Mouse (Mus musculus): ENCODE data around the gene Skil.
"Not testable (repeated sequence)": the region's sequence is repeated elsewhere in the genome, so short reads cannot be mapped to it uniquely, and the experiment has no call there.

The Skil gene

DNA sequence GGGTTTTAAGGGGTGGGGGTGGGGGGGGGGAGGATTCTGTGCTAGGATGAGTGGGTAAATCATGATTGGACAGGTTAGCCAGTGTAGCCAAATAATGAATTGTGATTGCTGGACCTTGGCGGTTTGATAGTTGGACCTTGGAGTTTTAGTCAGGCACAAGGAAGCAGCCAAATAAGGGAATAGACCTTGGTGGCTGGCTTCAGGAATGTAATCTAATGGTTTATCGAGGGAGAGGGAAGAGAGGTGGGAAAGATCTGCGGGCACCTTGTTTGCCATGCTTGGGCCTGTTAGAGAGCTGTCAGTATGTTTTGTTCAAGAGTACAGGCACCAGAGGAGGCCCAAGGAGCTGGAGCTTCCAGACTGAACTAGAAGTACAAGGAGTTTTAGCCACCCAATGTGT, 32.0 kb downstream of the Skil start:
- DNase-seq (ENCODE audit: low read depth, low spot score) = no peak

DNA sequence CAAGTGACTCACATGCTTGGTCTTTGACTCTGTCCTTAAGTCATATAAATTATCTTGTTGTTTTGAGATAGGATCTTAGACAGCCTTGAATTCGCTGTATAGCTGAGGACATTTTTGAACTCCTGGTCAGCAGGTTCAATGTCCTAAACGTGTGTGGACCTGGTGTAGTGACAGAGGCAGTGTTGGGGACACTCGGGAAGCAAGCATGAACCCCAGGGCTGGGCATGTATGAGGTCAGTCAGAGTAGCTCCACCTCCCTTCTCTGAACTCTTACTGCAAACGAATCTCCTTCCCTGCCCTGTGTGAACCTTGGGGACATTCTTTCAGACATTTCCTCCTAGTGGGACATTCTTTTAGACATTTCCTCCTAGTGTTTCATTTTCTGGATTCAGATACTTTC, 34.9 kb downstream of the Skil start:
- DNase-seq (ENCODE audit: low read depth, low spot score) = no peak

DNA sequence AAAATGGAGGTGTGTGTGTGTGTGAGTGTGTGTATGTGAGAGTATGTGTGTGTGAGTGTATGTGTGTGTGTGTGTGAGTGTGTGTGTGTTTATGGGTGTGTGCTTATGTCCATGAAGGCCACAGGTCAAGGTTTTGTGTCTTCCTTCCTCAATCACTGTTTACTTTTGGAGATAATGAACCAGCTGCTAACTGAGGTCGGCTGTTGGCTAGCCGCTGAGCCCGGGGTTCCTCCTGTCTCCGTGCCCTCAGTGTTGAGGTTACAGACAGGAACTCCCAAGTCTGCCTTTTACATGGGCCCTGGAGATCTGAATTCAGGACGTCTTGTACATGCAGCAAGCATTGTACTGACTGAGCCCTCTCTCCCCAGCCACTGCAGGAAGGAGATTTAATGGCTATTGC, 38.8 kb downstream of the Skil start:
- no peak for DNase-seq (ENCODE audit: low read depth, low spot score)

DNA sequence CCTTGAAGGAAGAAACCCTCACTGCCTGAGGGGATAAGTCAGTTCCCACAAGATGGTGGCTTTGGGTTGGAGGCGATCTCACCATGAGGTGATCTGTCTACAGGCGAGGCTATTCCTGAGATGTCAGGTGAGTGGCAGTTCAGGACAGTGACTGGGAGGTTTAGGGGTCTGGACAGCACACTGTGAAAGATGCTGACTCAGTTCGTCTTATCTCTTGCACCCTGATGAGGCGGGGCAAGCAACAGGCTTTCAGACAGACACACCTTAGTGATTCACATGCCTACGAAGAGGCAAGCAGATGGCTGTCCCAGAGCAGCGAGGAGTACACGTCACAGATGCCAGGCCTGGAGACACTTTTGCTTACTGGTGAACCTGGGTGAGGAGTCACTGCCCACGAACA, 39.4 kb downstream of the Skil start:
- DNase-seq (ENCODE audit: low read depth, low spot score) = no peak

DNA sequence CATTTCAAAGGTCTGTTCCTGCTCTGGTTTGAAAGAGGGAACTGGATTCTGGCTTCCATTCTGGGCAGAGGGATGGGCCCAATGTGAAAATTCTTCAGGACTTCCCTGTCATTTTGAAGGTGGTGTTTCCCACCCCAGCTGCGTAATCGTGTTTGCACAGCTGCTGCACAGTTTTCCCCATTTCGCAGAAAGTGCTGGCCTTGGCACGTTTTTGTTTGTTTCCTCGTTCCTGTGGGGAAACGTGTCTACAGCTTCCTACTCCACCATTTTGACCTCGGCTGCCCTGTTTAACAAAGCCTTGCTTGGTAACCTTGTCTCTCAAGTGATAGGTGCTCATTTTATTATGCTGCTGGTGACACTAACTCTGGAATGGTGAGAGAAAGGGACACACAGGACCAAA, 39.8 kb downstream of the Skil start:
- DNase-seq (ENCODE audit: low read depth, low spot score) = no peak

DNA sequence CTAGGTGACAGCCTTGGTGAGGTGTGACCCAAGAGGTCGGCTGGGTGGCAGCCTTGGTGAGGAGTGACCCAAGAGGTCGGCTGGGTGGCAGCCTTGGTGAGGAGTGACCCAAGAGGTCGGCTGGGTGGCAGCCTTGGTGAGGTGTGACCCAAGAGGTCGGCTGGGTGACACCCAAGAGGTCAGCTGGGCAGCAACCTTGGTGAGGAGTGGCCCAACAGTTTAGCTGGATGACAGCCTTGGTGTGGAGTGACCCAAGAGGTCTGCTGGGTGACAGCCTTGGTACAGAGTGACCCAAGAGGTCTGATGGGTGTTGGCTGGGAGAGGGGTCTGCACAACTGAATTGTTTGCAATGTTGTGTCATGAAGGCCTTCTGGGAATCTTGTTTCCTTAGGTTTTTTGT, 41.7 kb downstream of the Skil start:
- not testable (repeated sequence) for DNase-seq (ENCODE audit: low read depth, low spot score)

DNA sequence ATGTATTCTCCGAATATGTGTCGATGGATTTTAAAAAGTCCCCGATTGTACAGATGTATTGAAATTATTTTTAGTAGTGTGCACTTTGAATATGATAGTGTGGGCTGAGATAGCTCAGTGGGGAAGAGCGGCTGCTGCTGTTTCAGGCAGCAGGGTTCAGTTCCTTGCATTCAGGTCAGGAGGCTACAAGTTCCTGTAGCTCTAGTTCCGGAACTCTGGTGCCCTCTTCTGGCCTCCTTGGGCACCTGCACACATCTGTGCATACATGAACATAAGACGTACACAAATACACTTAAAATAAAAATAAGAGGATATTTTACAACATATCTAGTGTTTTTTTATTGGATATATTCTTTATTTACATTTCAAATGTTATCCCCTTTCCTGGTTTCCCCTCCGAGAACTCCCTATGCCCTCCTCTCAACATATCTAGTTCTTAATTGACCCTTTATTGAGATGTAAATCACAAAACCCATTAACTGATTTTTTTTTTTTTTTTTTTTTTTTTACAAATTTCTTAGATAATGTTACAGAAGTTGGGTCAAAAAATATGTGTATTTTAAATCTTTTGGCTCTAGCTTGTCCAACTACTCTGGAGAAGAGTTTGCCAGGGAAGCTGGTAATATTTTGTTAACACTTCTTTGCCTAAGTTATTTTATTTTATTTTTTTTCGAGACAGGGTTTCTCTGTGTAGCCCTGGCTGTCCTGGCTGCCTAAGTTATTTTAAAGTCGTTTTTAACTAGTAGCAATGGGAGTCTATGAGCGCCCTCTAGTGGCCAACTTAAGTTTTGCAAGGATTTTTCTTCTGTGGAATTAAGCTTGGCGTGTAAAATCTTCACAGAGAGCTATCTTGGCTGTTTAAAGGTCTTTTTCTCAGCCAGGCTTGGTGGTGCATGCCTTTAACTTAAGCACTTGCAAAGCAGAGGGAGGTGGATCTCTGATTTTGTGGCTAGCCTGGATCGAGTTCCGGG, 43.9 kb downstream of the Skil start:
- peak; percentile 94 for DNase-seq (ENCODE audit: low read depth, low spot score)

DNA sequence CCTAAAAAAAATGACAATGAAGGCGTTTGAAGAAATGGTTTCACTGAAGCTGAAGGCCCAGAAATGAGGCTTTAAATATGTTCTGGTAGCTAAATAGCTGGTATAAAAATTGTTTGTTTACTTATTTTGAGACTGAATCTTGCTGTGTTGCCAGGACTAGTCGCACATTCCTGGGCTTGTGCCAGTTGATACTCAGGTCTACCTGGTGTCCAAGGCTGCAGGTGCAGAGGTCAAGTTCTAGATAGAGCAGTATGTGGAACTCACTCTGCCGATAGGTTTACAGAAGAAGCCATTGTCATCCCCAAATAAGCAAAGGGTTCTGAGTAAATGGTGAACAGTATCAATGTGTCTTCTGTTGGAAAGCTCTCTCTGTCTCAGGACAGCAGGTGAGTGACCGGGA, 46.8 kb downstream of the Skil start:
- DNase-seq (ENCODE audit: low read depth, low spot score) = no peak

DNA sequence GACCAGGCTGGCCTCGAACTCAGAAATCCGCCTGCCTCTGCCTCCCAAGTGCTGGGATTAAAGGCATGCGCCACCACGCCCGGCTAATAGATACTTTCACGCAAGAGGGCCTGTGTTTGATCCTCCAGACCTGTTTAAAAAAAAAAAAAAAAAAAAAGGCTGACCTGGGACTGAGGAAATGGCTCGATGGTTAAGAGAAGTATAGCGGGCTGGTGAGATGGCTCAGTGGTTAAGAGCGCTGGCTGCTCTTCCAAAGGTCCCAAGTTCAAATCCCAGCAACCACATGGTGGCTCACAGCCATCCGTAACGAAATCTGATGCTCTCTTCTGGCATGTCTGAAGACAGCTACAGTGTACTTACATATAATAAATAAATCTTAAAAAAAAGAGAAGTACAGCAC, 50.4 kb downstream of the Skil start:
- not testable (repeated sequence) for DNase-seq (ENCODE audit: low read depth, low spot score)

DNA sequence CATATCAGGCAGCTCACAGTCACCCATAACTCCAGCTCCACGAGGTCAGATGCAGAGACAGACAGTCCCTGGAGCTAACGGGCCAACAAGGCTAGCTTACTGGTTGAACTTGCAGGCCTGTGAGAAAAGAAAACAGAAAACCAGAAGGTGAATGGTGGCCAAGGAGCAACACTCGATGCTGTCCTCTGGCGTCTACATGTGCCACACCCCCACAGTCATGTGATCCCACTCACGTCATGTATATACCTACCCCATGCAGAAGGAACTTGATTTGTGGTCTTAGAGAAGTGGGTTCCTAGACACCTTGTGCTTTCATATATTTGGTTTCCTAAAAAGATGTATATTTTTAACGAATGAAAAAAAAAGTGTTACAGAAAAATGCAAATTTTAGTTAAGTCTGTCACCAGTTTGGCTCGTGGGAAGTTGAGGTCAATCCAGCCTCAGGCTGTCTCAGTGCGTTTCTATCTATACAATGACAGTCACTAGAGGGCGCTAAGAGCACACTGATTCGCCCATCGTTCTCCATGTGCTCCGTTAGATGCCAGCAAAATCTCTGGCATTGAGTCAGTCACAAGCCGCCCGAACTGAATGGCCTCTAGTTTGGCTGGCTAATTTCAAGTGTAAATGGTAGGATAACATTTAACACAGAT, 50.9 kb downstream of the Skil start:
- peak; percentile 97 for DNase-seq (ENCODE audit: low read depth, low spot score)

DNA sequence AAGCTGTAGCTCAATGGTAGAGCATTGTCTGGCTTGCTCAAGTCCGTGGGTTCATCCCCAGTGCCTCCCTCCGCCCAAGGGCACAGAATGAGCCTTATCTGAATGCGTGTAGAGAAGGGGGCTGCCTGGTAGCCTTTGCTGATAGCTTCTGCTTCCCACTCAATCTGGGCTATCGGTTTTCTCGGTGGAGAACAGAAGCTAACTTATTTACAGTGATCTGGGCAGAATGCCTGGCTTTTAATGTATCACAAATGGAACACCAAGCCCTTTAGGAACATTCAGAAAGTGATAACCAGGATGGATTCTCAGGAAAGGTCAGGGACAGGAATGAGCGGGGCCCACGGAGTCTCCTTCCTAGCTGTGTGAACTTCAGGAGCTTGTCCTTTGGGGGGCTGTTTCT, 53.7 kb downstream of the Skil start:
- no peak for DNase-seq (ENCODE audit: low read depth, low spot score)

DNA sequence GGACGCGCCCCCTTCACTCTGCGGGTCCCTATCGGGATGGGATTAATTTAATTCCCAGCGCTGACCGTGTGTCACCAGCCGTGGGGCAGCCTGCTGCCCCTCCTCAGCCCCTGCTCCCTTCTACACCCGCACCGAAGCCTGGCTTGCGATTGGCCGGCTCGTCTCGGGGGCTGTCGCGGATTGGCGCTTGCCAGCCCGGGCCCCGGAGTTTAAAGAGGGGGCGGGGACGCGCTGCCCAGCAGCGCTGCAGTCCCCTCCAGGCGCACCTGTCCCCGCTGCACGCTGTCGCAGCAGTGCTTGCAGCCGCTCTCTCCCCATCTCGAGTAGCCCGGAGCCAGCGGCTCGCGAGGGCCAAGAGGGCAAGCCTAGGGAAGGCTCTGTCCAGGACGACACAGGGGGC, 54.8 kb downstream of the Skil start, which contains the start of gene Cldn11:
Gene Cldn11, plus strand, starts transcription at position 215 of the 400 bp plus-strand sequence.
- DNase-seq (ENCODE audit: low read depth, low spot score) = no peak

DNA sequence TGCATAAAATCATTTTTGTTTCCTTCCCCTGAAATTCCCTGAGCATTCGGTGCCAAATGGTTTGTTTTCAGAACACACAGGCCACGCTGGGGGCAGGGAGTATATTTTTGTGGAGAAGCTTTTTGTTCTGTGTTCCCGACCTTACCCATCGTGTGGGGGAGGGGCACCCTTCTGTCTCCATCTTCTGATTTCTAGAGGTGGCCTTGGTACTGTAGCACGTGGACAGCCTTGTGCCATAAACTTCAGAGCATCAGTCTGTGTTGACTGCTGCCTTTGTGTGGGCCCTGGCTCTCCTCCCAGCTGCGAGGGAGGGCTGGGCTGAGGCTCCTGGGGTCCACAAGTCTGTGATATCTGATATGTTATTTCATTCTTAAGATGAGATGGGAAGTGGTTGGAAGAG, 57.2 kb downstream of the Skil start:
- no peak for DNase-seq (ENCODE audit: low read depth, low spot score)

DNA sequence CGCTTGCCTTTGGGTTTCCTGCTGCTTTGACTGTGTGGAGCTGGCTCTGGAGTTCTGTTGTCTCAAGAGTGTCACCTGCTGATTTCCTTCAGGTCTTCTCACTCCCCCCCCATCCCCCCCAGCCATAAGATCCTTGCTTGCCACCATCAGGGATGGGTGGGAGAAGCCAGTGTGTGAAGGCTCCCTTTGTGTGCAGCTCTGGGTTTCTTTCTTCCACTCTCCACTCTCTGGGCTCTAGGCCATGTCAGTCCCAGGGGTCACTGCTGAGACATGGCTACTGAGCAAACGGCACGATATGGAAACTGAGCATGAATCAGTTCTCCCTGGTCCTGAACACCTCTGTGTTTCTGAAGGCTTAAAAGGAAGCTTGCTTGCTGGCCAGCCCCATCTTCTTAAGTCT, 61.3 kb downstream of the Skil start:
- DNase-seq (ENCODE audit: low read depth, low spot score) = no peak

DNA sequence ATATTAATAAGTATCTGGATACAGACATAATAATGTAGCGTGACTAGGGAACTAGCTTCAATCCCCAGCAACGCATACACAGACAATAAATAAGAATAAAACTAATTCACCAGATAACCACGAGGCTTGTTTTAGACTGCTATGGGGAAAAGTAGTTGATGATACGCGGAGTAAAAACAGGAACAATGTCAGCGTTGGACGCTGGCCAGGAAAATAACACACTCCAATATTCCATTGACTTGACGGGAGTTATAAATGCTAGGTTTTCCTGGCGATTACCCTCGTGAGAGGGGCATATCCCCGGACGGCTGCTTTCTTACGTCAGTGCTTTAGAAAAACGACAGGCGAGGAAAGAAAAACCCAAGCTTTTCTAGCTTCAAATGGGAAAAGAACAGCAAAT, 62.9 kb downstream of the Skil start:
- no peak for DNase-seq (ENCODE audit: low read depth, low spot score)

DNA sequence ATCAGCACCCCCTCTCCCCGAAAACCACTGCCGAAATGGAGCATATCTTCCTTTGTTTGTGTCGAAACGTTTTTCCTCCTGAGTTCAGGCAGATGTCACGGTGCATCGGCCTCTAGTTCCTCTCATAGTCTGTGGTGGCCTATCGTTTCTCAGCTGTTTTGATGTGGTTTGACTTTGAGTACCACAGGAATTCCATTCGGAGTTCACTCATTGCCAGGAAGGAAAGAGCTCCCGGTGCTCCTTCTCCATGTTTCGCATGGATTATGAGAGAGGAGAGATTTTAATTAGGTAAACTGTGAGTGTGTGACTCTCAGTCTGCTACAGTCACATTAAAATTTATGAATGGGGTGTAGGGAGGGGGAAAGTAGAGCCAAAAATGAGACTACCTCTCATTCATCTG, 65.2 kb downstream of the Skil start:
- peak; percentile 19 for DNase-seq (ENCODE audit: low read depth, low spot score)

DNA sequence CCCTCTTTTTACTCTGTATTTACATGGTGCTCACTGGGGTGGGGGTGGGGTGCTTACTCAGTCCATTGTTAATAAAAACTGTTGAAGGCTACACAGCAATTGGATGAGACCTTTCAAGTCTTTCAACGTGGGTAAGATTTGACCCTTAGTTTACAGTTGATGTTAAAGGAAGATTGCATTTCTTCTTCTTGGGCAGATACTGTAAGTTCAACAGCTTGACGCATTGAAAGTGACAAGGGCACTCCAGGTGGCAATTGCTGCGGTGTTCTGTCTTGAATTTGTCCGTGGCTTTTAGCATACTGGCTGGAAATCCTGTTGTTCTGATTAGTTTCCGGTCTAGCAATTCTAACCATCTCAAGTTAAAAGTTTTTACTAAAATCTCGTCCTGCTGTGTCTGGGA, 66.5 kb downstream of the Skil start:
- DNase-seq (ENCODE audit: low read depth, low spot score) = no peak

DNA sequence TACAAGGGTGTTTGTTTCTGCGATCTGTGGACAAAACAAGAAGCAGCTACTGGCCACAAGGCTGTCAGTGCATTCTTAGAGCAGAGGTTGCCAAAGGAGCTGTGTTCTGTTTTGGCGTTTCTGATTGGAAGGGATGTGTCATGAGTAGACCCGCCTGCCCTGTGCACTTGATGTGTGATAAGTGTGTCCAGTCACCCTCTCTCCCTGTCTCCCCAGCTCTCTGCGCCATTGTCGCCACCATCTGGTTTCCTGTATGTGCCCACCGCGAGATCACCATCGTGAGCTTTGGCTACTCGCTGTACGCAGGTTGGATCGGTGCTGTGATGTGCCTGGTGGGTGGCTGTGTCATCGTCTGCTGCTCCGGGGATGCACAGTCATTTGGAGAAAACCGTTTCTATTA, 68.0 kb downstream of the Skil start:
- no peak for DNase-seq (ENCODE audit: low read depth, low spot score)

DNA sequence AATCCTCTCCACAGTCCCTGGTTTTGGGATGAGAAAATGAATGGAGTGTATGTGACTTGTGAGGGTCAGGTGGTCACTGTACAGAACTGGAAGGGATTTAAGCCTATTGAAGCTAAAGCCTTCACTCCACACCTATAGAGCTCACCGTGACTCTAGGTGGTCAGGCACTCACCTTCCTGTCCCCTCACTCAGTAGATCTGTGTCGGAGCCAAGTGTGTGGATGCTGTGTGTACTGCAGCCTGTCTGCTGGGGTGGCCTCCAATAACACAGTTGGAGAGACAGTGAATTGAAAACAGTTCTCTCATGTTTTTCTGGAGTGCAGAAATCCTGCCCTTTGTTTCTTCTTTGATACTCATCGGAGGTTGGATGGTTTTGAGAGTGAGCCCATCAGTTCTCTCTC, 70.9 kb downstream of the Skil start:
- no peak for DNase-seq (ENCODE audit: low read depth, low spot score)

DNA sequence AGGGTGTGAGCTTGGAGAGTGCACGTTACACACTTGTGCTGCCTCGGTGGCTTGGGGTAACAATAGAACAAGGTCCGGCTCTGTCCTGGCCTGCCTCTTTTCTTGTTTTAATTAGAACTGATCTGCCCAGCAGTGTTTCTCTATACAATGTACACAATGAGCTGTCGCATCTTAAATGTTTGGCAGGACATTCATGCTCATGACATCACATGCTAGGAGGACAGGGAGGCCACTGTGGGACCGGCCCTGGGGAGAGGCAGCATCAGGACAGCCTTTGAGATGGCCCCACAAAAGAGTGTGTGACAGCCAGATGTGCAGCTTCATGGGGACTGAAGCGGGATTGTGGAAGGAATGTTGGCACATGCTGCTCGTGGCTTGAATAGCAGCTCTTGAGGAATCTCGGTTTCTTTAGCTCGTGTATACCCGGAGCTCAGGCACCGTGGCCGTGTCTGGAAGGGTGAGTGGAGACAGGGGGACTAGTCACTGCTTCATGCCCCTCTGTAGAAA, 71.6 kb downstream of the Skil start:
- DNase-seq (ENCODE audit: low read depth, low spot score) = no peak

Measured in 3T3-L1 (cell line).